Mouse (Mus musculus): ENCODE results near the gene Lpp.

Gene Lpp

DNA sequence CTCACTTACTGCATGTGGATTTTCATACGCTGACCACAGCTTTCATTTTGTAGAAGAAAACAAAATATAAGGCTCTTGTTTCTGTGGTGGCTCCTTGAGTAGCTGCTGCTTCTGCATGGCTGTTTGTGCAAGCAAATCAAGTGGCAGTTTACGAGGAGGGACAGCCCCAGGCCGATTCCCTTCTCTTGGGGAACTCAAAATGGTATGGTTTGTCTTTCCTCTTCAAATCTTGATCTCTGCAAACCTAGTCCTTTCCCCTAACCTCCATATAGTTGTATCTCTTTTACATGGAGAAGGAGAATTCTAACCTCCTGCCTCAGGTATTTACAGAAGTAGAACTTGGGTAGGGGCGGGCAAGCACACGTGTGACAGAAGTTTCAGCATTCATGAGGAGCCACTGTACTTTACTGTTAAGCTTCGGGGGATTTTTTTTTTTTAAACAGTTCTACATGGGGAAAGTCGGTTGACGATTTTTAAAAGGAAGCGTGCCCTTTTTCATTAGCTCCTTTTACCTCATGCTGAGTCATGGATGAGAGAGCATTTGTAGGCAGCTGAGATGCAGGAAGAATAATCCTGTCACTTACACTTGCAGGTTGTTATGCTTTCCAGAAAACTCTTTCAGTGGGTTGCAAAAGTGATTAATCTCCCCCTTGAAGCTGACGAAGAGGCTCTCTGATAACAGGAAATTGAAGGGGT, 344.2 kb downstream of the Lpp start:
- no peak for DNase-seq

DNA sequence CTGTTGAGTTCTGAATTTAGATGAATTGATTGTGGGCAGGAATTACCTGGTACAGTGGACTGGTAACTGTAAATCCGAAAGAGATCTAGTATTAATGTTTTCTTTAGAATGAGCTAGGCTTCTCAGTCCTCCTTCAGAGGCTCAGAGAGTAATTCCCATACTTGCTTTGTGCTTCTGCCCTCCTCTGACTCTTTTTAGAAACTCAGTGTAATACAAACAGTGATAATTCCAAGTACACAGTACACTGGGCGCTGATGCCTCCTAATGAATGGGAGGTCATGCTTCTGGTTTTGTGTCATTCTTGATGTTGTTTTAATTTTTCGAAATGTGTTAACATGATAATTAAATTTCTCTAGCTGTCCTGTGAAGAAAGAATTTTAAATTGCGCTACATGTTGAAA, 347.4 kb downstream of the Lpp start:
- DNase-seq = no peak

DNA sequence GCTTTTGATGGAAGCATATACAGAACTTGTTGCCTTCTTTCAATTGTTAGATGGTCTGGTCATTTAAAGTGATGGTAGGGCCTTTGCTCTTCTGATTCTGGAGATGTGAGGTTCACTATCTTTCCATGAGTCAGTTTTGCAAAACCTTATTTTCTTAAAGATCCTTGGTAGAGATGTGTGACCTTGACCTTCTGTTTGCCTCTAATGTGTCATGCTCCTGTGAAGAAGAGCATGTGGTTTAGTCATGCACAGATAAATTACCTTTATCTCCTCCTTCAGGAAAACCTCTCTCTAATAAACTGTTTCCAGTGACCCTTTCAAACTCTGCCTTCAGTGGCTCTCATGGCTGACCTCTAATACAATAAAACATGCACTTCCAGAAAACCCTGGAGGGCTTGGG, 356.5 kb downstream of the Lpp start:
- DNase-seq = no peak

DNA sequence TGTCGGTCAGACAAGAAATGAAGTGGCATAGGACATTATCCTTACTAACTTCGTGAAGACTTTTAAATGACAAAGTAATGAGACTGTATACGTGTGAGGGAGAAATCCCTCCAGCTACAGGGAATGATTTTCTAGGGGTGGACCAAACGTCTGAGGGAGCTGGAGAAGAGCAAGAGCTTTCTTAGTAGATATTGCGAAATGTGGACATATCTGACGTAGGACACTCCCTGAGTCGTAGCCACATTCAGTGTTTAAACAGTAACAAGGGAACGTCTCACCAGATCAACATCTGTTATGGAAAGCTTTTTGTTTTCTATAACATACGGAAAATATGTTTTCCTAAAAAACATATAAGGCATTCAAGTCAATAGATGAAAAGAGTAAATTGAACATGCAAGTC, 362.8 kb downstream of the Lpp start:
- no peak for DNase-seq

DNA sequence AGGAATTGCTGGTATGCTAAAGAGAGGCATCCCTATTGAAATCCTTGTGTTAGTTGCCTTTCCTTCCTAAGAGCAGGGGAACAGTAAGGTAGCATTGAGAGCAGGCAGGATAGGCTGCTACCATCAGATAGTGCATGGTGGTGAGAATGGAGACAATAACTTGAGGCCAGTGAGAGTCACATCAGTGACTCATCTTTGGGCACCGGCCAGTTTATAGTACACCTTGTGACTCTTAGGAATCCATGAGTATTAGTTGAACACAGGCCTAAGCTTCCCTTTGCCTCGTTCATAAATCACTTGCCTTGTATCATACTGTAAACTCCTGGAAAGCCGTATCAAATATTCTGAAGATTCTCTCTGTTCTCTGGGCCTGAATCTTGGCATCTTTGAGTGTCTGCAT, 372.7 kb downstream of the Lpp start:
- no peak for DNase-seq

DNA sequence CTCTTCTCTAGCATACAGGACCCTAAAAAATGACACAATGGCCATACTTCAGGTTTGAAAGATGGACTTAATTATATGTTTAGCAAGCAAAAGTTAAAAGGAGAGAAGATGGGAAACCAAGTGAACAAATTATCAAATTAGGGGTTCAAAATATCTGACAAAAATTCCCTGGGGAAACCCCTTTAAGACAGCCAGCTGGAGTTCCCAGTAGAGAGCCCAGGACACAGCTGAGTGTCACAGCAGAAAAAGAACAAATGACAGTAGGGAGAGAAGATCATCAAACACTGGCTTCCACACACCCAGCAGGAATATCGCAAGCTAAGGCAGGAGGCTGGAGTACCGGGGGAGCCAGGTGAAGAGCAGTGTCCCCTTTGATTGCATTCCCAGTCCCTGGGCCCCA, 373.3 kb downstream of the Lpp start:
- DNase-seq = no peak

GRCm38 (mm10) chr16:24777053-24777452, 383.7 kb downstream of the Lpp start:
- no peak for DNase-seq

DNA sequence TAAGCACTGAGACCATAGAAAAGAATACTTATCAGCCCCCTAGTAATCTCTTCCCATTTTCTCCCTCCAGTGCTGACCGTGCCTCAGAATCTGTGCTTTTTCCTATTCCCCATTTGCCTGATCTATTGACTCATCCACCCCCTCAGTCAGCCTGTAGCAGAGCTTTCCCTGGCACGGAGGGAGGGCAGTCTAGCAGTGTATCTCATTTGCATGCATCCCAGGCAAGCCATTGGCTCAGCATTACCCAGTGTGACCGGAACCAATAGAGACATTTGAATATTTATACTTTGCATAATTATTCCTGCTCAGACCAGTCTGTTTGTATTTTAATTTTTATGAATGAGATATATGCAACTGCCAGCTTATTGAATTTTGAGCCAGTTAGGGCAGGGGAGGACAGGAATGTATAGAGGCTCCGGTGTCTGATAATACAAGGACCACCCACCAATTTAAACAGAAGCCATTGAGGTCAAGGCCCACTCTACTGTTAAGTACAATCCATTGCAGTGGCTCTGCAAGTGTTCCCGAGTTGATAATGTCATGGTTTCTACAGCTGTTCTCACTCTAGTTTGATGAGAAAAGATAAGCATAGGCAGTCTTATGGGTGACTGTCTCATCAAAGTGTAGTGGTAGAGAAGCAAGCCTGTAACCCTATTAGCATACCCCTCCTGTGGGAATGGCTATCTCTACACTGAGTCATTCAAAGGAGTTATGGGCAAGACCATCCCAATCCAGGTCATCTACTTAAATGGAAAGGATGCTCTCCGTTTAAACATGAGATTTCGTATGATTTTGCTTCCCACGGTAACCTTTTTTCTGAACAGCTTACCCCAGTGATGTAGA, 385.3 kb downstream of the Lpp start:
- DNase-seq = no peak

DNA sequence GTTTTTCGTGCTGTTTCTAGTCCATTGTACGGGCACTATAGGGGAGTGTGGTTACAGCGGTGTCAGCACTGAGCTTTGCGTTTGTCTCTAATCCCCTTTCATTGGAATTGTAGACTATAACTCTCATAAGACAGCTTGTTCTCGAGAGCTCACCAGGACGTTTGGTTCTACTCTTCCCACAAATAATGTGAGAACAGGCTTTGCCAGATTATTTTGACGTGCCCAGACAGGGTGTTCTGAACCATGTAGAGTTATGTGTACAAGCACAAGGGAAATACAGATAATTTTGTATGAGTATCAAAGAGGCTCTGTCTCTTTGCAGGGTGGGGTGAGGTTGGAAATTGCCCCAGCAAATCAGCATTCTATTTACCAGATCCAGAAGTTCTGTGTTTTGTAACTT, 387.2 kb downstream of the Lpp start:
- DNase-seq = no peak

- no peak for DNase-seq
These were observed 388.6 kb downstream of the Lpp start for GRCm38 (mm10) chr16:24781922-24782321.

GRCm38 (mm10) chr16:24785651-24786050, 392.3 kb downstream of the Lpp start:
- DNase-seq = no peak

- no peak for DNase-seq
These were observed 395.7 kb downstream of the Lpp start for GRCm38 (mm10) chr16:24788973-24789372.

DNA sequence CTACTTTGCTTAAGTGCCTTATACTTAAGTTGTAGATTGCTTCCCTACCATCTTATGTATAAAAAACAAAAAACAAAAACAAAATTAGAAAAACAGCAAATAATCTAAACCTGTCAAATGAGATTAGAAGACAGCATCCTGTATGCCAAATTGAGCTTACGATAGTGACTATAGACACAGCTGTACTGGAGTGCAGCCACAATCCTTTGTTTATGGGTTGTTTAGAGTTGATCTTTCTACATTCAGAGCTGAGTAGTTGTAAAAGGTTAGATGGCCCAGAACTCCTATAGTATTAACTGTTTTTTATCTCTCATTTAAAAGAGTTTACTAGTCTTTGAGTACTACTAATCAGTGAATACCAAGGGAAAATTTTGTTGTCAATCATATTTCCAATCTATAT, 398.1 kb downstream of the Lpp start:
- no peak for DNase-seq

- no peak for DNase-seq
These were observed 398.7 kb downstream of the Lpp start for GRCm38 (mm10) chr16:24791984-24792383.

GRCm38 (mm10) chr16:24792836-24793235, 399.5 kb downstream of the Lpp start:
- no peak for DNase-seq

DNA sequence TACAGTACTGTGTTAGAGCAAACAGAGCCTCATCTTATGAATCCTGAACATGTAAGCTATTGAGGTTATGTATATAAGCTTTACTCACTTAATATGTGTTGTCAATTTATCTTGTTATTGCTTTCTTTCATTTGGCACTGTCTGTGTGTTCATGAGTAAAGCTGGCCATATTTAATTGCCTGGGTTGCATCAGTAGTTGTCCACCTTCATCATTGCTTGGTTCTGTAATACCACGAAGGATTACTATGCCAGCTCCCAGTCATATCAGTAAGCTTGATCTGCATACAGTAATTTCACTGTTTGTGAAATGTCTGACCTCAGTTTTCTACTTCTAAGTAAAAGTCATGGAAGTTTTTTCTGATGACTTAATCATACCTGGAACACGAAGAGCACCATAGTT, 401.4 kb downstream of the Lpp start:
- no peak for DNase-seq

- no peak for DNase-seq
These were observed 408.0 kb downstream of the Lpp start for GRCm38 (mm10) chr16:24801355-24801754.

DNA sequence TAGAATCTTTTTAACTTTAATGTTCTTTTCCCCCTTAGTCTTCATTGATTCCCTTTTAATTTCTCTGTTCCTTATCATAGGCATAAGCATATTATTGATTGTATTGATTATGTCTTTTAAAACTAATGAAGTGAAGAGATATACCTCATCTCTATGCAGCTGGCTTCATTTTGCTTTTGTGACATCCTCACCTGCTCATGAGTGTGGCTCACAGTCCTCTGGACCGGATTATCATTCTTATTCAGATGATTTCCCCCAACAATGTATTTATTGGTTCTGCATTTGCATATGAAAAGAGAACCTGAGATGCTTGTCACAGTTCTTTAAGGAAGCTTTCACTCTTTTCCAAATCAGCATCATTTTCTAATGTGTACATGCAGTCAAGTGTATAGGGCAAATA, 408.5 kb downstream of the Lpp start:
- DNase-seq = no peak

GRCm38 (mm10) chr16:24806093-24806492, 412.8 kb downstream of the Lpp start:
- no peak for DNase-seq

GRCm38 (mm10) chr16:24807565-24807964, 414.3 kb downstream of the Lpp start:
- no peak for DNase-seq

DNA sequence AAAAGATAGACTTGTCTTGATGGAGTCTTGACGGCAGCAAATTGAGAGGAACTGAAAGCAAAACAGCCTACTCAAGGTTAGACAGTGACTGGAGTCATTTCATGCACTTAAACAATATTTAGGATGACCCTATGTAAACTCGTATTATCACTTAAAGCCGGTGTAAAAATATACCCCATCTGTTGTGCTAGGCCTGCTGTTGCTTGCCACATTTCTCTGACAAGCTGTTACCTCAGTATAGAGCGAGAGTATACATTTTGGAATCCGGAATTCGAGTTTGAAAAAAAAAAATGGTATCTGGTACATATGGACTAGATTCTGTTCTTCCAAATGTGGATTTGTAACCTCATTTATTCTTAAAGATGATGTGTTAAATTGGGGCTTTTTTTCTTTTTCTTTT, 416.5 kb downstream of the Lpp start:
- no peak for DNase-seq

GRCm38 (mm10) chr16:24816621-24817020, 423.3 kb downstream of the Lpp start:
- DNase-seq = no peak

DNA sequence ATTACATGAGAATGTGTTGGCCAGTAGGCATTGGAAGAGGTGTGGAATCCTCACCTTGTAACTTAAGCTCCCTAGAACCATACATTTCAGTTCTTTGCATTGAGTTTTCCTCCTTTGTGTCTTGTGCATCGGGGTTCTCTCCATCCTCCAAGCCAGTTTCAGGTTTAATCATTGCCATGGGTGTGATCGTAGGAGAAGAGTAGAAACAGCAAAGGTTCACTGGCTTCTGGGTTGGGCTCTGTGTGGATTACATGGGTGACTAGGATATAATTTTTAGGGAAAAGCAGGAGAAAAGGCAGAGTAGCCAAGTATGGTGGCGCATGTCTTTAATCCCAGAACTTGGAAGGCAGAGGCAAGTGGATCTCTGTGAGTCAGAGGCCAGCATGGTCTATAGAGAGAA, 424.1 kb downstream of the Lpp start:
- DNase-seq = no peak

DNA sequence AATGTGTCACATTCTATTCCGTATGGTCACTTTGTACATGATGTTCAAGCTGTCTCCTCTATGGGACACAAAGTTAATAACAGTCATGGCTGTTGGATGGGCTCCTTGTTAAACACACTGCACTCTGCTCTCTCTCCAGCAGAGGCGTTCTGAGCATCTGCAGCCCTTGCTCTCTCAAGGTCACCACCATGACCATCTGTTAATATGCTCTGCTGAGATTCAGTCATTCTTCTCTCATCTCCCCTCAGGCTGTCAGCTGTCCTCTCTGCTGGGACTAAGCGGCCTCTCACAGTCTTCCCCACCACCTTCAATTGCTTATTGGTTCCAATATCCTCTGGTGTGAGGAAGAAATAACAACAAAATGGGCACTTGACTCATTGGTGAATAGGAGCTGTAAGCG, 425.8 kb downstream of the Lpp start:
- DNase-seq = no peak
